Mouse (Mus musculus) cerebellum, adult 2 months (tissue): ENCODE results near the gene Cpa5.

Source experiments
- CTCF ChIP-seq: fragments of 200-500 bp; IDR thresholded peaks from 2 replicates; pipeline ENCODE4 v1.5.1; 2011; ENCODE audit warnings: low read depth, mild to moderate bottlenecking, control low read depth, low read length, moderate library complexity, borderline replicate concordance; ENCODE audit not compliant: insufficient read depth
- POLR2A ChIP-seq: fragments of 200-500 bp; IDR thresholded peaks from 2 replicates; pipeline ENCODE4 v1.6.1; 2011; ENCODE audit warnings: low read length, control low read depth, borderline replicate concordance; ENCODE audit not compliant: insufficient read depth

GRCm38 (mm10) chr6:30654402-30654859 is 43.6 kb downstream of the Cpa5 start:
- no peak for TF ChIP-seq CTCF
- TF ChIP-seq POLR2A = no peak
